Mouse (Mus musculus) limb, embryonic 11.5 days (tissue): ENCODE results near the gene Lat. TPM values are rescaled to one million over a fixed set of nuclear protein-coding genes. Genes with fewer than 3 reads are reported as not detected.
"Not testable (repeated sequence)": the region's sequence is repeated elsewhere in the genome, so short reads cannot be mapped to it uniquely, and the experiment has no call there.

Source experiments
- ATAC-seq: fragments of 200-750 bp; cut with Nextera tagmentation; 2 replicates; pipeline ENCODE4 v1.8.0; 2017; ENCODE audit warnings: low read depth; ENCODE audit not compliant: insufficient number of reproducible peaks, low FRiP score, low TSS enrichment
- DNase-seq: peaks from one replicate; pipeline ENCODE4 v3.0.0-alpha.2; 2015; ENCODE audit warnings: low spot score
- H3K27ac ChIP-seq: fragments of 300-500 bp; sonication (generic); replicated peaks from 2 replicates; pipeline ENCODE4 v1.5.1; 2014; ENCODE audit warnings: low read depth, mild to moderate bottlenecking, low read length
- H3K27me3 ChIP-seq: fragments of 300-500 bp; sonication (generic); 2 replicates; pipeline ENCODE4 v1.6.1; 2014; ENCODE audit warnings: mild to moderate bottlenecking, low read length, mixed read lengths; ENCODE audit not compliant: control insufficient read depth, insufficient read depth
- H3K36me3 ChIP-seq: fragments of 300-500 bp; sonication (generic); 2 replicates; pipeline ENCODE4 v1.6.1; 2014; ENCODE audit warnings: mild to moderate bottlenecking, low read length, moderate library complexity, mixed read lengths; ENCODE audit not compliant: control insufficient read depth, insufficient read depth
- H3K4me1 ChIP-seq: fragments of 300-500 bp; sonication (generic); 2 replicates; pipeline ENCODE4 v1.6.1; 2014; ENCODE audit warnings: low read length, mixed read lengths; ENCODE audit not compliant: control insufficient read depth, insufficient read depth
- H3K4me2 ChIP-seq: fragments of 300-500 bp; sonication (generic); 2 replicates; pipeline ENCODE4 v1.6.1; 2014; ENCODE audit warnings: low read depth, mild to moderate bottlenecking, moderate library complexity; ENCODE audit not compliant: severe bottlenecking
- H3K4me3 ChIP-seq: fragments of 300-500 bp; sonication (generic); 2 replicates; pipeline ENCODE4 v1.5.1; 2014; ENCODE audit warnings: low read depth, low read length
- H3K9ac ChIP-seq: fragments of 300-500 bp; sonication (generic); 2 replicates; pipeline ENCODE4 v1.6.1; 2014; ENCODE audit warnings: mild to moderate bottlenecking, low read length
- H3K9me3 ChIP-seq: fragments of 300-500 bp; sonication (generic); 2 replicates; pipeline ENCODE4 v1.6.1; 2016; ENCODE audit warnings: low read length; ENCODE audit not compliant: control insufficient read depth
- WGBS: fragments of 180-500 bp; shearing (Covaris S2); extraction: QIAGEN DNeasy Blood & Tissue Kit; methylation state at CpG from one replicate; pipeline ENCODE4 v1.1.7; 2014; 5-methylcytosine and 5-hydroxymethylcytosine counted together
- polyA plus RNA-seq: library from polyadenylated mRNA; unstranded; fragments of >200 nt; fragmentation: Nextera tagmentation; extraction: Ambion mirVana; gene quantifications from 2 replicates; pipeline ENCODE4 v1.2.1, GENCODE M21; 2014

The Lat gene
- polyA plus RNA-seq, 1 experiment from 2014 or later, result 2.2 TPM

DNA sequence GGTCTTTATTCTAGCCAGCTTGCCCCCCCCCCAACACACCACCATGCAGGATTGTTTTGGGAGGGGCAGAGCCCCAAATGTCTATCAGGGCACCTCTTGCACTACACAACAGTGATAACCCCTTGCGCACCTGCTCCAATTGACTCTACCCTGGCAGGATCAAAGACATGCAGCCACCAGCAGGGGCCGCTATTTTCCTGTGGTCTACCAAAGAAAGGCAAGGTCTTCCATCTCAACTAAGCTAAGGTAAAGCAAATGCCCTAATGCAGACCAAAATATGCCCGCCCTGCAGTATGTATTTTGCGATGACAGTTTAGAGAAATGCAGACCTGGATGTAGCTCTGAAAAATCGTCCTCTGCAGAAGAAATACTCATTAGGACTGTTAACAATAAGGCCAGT lies 30.2 kb upstream of the Lat start:
- ATAC-seq (no peak), DNase-seq (peak; percentile 90)
- H3K27me3 ChIP-seq, result no peaks in the 10 kb centered on the region
- H3K4me1 ChIP-seq, result 0 out of 2 replicates have a peak, but pooled peaks cover 4% of the 10 kb centered on the region
- no peak overlapping the region for H3K27ac ChIP-seq
- H3K9ac ChIP-seq, result no peak overlapping the region
- WGBS, result 10% methylated on average over 5 of the region's 5 CpGs
- no peak overlapping the region for H3K4me2 ChIP-seq
- H3K4me3 ChIP-seq, result no peak overlapping the region
- H3K36me3 ChIP-seq, result no peaks in the 10 kb centered on the region
- no peaks in the 10 kb centered on the region for H3K9me3 ChIP-seq

DNA sequence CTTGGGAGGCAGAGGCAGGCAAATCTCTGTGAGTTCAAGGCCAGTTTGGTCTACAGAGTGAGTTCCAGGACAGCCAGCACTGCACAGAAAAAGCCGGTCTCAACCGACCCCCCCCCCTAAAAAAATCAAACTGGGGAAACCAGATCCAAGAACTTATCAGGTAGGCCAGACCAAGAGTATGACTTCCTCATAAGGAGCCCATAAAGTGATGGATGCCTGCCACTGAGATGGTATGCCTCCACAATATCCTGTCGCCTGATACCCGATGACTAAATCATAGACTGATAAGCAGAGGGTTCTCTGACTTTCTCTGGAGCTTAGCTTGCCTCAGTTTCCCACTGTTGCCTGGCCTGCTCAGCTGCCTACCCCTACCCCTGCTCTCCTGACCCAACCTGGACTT lies 28.5 kb upstream of the Lat start:
- H3K36me3 ChIP-seq, result no peaks in the 10 kb centered on the region
- DNase-seq (no peak), ATAC-seq (no peak)
- no peak overlapping the region for H3K4me3 ChIP-seq
- no peak overlapping the region for H3K9ac ChIP-seq
- no peaks in the 10 kb centered on the region for H3K27me3 ChIP-seq
- H3K9me3 ChIP-seq, result no peaks in the 10 kb centered on the region
- H3K4me2 ChIP-seq, result no peak overlapping the region
- 93% methylated on average over 4 of the region's 4 CpGs for WGBS
- H3K4me1 ChIP-seq, result 0 out of 2 replicates have a peak, but pooled peaks cover 4% of the 10 kb centered on the region
- H3K27ac ChIP-seq, result no peak overlapping the region

DNA sequence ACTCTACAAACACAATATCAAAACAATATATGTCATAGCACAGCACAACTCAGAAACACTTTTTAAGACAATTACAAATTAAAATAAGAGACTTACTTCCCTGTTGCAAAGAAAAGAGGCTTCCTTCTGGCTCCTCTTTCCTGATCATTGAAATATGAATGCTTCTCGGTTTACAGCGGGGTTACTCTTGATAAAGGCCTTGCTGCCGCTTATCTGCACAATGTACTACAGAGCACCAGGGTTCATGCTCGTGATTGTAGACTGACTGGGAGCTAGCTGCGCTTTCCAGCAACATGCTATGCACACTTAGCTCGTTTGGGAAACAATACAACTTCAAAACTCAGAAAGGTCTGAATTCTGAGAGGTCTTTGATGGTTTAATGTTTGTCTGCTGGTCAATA lies 27.9 kb upstream of the Lat start:
- no peak overlapping the region for H3K4me3 ChIP-seq
- 0 out of 2 replicates have a peak, but pooled peaks cover 4% of the 10 kb centered on the region for H3K4me1 ChIP-seq
- H3K4me2 ChIP-seq, result peak overlapping the region; percentile 27; the same call in 1 of the 2 replicates
- H3K27me3 ChIP-seq, result no peaks in the 10 kb centered on the region
- ATAC-seq, result no peak
- H3K36me3 ChIP-seq, result no peaks in the 10 kb centered on the region
- DNase-seq, result no peak
- 60% methylated on average over 6 of the region's 6 CpGs for WGBS
- H3K9me3 ChIP-seq, result no peaks in the 10 kb centered on the region
- H3K9ac ChIP-seq, result no peak overlapping the region
- H3K27ac ChIP-seq, result no peak overlapping the region

DNA sequence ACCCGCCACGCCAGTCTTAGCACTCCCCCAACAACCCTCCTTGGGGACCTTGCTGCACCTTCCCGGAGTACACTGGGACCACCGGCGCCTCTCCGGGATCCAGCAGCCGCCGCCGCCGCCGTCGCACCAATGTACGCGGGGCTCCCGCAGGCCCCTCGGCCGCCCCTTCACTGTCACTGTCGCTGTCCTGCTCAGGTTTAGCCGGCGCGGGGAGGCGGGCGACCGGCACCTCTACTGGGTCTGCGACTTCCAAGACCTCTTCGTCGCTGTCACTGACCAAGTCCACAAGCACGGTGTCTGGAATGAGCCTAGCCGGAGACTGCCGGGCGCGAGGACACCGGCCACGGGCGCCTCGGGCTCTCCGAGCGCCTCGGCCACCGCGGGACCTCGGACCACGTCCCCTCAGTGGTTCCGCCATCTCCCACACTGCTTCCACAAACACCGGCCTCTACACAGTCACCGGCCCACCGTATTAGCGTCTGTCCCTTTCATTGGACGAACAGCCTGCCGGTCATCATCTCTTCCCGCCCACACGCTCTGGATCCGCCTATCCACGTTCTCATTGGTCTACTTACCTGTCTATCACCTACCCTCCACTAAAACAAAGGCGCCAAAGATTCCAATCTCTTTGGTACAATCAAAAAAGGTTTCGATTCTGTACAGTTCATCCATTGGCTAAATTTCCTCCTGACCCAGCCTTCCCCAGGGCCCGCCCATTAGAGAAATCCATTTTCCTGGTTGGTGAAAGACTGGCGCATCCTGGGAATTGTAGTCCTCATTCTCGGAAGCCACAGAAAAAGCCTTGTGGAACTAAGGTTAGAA lies 27.1 kb upstream of the Lat start, which contains the start of gene Nfatc2ip:
TSS of gene Nfatc2ip (minus strand) at position 440 of the 822 bp plus-strand sequence.
- Histone ChIP-seq H3K4me2 (peak within 1 kb of the TSS; percentile 74), H3K4me1 (0 out of 2 replicates have a peak, but pooled peaks cover 4% of the 10 kb centered on the region), H3K4me3 (peak within 1 kb of the TSS; percentile 78), H3K27ac (no peak within 1 kb of the TSS), H3K9ac (peak within 1 kb of the TSS; percentile 70), H3K27me3 (no peaks in the 10 kb centered on the region), H3K36me3 (no peaks in the 10 kb centered on the region), H3K9me3 (no peaks in the 10 kb centered on the region)
- peak; percentile 99 for ATAC-seq
- DNase-seq, result peak; percentile 97
- WGBS, result under 1% methylated on average over 59 of the region's 59 CpGs

DNA sequence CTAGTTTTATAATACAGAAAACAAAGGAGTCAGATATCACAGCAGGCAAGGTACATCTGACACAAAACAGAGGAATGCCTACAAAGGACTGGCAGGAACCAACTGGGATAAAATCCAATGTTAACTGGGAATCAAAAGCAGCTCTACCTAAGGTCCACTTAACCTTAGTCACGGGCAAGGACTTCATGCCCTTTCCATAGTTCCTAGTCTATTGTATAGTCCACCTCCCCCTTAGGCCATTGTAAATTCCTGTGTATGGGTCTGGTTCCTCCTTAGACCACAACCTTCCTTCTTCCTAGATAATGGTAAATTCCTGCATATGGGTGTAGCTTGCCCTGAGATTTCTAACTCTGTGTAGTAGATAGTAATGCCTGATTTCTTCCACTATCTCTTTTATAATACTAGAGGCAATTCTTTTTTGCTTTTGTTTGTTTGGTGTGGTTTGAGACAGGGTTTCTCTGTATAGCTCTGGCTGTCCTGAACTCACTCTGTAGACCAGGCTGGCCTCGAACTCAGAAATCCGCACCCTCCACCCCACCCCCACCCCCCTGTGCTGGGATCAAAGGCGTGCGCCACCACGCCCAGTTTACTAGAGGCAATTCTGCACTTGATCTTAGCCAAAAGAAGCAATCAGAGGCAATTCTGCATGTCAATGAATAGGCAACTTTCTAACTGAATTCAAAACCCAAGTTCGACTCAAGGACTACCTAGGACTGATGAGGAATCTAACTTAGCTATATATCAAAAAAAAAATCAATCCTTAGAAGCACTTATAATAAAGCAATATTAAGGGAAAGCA lies 22.9 kb upstream of the Lat start:
- WGBS, result 87% methylated on average over 7 of the region's 7 CpGs
- H3K4me2 ChIP-seq, ATAC-seq, DNase-seq, H3K9ac ChIP-seq, H3K36me3 ChIP-seq, H3K27me3 ChIP-seq, H3K27ac ChIP-seq, H3K4me1 ChIP-seq, H3K9me3 ChIP-seq, H3K4me3 ChIP-seq: not testable (repeated sequence)

DNA sequence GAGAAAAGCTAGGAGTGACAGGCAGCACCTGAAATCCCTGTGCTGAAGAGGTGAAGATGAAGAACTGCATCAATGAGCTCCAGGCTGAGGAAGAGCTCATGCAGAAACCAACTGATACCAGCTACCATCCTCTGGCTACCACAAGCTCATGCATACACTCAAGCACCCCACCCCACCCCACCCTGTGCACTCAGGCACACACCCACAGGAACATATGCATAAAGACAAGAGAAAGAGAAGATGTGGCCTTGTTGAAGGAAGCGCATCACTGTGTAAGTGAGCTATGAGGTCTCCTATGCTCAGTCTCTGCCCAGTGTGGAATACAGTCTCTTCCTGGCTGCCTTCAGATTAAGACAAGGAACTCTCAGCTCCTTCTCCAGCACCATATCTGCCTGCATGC lies 18.8 kb upstream of the Lat start:
- Histone ChIP-seq H3K9me3 (no peaks in the 10 kb centered on the region), H3K36me3 (peaks cover 9% of the 10 kb centered on the region; the same call in 1 of the 2 replicates), H3K4me3 (no peak overlapping the region), H3K9ac (no peak overlapping the region), H3K4me1 (no peaks in the 10 kb centered on the region), H3K27me3 (no peaks in the 10 kb centered on the region), H3K4me2 (no peak overlapping the region), H3K27ac (no peak overlapping the region)
- DNase-seq, result no peak
- ATAC-seq, result no peak
- WGBS, result 95% methylated on average over 1 of the region's 1 CpGs

DNA sequence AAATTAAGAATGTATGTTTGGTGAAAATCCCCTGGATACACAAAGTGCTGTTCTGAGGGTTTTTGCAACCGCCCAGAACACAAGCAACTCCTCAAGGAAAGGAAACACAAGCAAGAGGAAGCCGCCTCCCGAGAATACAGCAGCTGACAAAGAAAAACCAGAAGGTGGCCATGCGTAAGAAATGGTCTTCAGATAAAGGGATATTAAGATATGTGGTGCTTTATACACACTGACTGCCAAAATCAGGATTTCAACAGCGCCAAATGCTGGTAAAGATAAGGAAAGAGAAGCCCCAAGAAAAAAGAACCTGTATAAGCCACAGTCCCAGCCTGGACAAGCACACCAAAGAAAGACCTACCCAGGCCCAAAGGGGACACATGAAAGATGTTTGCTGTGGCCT lies 14.2 kb upstream of the Lat start:
- ATAC-seq (no peak), DNase-seq (no peak)
- 90% methylated on average over 5 of the region's 5 CpGs for WGBS
- H3K9ac ChIP-seq, result no peak overlapping the region
- no peaks in the 10 kb centered on the region for H3K4me1 ChIP-seq
- H3K27me3 ChIP-seq, result no peaks in the 10 kb centered on the region
- no peaks in the 10 kb centered on the region for H3K9me3 ChIP-seq
- H3K27ac ChIP-seq, result no peak overlapping the region
- no peak overlapping the region for H3K4me3 ChIP-seq
- no peak overlapping the region for H3K4me2 ChIP-seq
- H3K36me3 ChIP-seq, result peaks cover 4% of the 10 kb centered on the region; the same call in 1 of the 2 replicates
